Mouse (Mus musculus) ovary, adult 18-20 months (tissue): ENCODE results near the gene Sipa1l3.

Experiments used
- DNase-seq: peaks from one replicate; pipeline ENCODE4 v3.0.0; 2022; ENCODE audit warnings: low spot score, mixed read lengths

Sipa1l3 gene

DNA sequence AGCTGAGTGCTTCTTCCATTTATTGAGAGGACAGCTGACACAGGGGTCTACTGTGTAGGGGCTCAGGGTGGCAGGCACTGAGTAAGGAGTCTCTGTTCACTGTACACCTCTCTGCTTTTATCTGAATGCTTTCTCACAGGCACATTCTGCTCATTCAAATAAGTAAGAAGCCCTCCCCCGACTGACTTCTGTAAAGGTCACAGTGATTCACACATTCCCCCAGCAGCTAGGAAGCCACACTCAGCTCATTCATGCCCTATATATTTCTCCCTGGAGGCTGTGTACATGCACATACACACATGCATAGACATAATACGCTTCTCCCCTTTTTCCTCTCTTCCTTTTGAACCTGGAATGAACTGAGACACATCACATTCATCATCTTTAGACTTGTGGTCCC, 74.4 kb downstream of the Sipa1l3 start:
- DNase-seq: no peak

DNA sequence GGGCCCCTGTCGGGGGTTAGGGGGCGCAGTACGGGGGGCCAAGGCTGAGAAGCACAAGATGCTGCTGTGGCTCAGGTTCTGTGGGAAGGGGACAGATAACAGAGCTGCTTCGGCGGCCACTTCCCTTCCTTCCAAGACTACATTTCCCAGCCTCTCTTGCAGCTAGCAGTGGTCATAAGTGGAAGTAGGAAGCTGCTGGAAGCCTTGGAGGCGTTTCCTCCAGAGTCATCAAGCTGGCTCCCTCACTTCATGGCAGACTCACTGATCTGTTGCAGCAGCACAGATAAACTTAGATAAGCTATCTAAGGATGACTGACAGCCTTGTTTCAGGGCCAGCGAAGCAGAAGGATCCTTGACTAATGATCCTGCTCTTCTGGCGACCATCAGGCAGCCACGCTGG, 76.6 kb downstream of the Sipa1l3 start:
- no peak for DNase-seq

DNA sequence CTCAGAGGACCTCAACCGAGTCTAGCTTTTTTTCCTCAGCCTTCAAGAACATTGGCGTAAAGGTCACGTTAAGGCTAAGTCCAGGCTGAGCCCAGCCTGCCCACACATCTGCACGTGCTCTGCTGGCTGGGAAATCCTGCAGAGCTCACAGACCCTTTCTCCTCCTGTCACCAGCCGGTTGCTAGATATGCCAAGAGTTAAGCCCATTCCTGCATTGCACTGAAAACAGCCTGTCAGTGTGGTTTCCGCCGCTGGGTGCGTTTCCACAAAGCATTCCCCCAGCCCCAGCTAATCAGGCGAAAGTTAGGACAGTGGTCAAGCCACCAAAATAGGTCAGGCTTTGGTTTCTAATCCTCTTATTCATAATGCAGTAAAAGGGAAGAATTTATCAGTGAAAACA, 77.3 kb downstream of the Sipa1l3 start:
- no peak for DNase-seq

DNA sequence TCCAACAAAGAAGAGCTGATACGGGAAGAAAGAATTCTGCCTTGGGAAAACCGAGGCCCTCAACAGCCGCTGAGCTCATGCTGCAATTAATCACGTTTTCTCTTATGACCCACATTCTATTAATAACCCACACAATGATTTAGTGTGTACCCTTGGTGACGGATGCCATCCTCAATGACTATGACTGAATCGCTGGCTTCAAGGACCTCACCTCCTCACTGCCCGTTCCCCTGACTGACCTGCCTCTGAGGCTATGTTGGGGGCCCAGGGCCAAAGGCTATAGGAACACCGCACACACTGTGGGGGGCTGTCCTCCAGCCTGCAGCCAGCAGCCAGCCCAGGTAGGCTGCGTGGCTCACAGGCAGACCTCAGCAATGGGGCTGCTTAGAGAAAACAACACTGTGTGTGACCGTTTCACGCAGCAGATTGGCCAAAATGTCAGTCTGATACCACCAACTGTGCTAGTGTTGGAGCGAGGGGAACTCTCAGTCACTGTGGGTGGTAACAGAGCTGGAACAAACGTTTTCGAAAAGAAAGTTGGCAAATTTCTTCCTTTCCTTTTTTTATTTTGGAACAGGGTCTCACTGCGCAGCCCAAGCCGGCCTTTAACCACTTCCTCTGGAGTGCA, 79.7 kb downstream of the Sipa1l3 start:
- no peak for DNase-seq

DNA sequence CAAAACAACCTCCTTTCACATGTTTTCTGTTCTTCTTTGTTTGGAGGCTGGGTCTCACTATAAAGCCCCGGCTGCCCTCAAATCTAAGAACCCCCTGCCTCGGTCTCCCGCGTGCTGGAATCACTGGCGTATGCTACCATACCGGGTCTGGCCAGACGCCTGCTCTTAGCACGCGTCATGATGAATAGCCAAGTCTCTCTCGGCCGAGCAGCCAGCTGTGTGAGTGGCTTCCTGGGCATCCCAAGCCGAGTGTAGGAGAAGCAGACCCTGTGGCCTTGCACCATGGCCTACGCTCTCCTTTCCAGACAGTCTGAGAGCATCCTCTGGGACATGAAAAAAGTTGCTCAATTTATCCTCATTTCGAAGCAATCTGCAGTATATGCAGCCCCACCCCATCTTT, 80.2 kb downstream of the Sipa1l3 start:
- no peak for DNase-seq

DNA sequence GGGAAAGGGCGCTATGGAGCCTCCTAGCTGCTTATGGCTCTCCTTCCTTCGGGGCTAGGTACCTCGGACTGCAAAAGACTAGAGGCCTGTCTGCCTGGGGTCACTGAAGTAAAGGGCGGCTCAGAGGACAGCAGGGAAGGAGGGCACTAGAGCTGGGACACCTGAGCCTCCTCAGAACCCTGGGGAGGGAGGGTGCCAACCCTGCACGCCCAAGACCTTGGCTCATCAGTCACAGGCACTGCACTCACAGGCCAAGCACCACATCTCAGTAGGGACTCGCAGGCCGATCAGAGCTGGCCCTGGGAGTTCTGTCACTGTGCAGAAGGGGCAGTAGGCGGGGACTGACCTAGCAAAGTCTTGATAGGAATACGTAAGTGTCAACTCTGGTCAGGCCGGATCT, 81.4 kb downstream of the Sipa1l3 start:
- no peak for DNase-seq

DNA sequence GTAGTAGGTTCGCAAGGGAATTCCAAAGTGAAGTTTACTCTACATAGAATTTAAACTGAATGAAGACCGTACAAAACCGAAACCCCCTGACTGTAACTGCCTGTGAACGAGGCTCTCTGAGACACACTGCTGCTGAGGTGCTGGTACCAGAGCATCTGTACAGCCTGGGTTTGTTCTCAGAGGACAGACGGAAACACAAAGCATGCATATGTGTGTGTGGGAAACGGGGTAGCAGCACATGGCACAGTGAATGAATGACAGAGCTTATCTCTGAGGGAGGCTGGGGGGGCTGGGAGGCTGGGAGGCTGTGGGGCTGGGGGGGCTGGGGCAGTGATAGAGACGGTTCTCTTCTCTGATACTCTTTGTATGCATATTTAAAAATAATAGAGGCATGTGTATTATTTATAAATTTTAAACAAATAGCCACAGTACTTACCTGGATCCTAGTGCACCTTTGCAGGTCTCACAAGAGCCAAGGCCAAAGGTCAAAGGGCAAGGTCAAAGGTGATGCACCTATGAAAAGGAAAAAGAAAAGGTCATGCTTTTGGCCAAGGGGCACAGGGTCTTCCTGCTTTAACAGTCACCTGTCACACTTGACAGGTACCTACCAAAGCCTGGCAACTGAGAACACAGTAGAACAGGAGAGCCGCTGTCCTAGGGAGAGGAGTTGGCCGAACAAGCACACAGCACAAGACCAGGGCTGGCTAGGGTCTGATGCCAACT, 84.0 kb downstream of the Sipa1l3 start:
- no peak for DNase-seq

DNA sequence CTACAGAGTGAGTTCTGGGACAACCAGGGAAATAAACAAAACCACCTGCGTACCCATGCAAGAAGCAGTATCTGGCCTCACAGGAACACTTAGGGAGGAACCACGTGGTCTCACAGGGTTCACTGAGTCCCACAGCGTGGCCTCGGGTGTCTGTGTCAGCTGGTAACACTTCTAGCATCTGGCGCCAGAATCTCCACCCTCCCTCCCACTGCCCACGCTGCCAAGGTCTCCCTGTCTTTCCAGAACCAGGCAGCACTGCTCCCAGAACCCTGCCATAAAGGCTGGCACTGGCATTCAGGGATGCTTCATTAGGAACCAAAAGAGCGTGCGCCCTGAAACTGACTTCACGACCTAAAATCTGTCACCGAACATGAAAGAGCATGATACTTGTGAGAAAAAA, 84.7 kb downstream of the Sipa1l3 start:
- no peak for DNase-seq

DNA sequence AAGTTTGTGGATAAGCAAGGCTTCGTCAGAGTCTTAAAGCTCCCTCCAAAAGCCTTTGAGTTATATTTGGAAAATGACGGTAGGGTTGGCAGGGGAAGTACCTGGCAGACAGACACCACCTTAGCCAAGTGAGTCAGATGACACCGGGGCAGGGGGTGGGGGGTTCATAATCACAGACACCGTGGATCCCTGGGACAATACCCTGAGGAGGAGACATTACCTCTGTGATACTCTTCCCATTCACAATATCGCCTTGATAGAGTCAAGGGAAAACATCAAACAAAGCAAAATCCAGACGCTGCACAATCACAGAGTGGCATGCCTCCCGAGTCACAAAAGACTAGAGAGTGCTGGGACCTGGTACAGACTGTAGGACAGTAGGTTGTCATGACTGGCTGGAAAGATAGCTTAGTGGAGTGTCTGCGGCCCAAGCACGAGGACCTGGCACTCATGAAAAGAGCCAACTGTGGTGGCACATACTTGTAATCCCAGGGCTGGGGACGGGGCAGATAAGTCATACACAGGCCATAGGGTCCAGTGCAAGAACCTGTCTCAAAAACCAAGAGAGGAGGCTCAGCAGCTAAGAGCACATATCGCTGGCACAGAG, 85.4 kb downstream of the Sipa1l3 start:
- no peak for DNase-seq

DNA sequence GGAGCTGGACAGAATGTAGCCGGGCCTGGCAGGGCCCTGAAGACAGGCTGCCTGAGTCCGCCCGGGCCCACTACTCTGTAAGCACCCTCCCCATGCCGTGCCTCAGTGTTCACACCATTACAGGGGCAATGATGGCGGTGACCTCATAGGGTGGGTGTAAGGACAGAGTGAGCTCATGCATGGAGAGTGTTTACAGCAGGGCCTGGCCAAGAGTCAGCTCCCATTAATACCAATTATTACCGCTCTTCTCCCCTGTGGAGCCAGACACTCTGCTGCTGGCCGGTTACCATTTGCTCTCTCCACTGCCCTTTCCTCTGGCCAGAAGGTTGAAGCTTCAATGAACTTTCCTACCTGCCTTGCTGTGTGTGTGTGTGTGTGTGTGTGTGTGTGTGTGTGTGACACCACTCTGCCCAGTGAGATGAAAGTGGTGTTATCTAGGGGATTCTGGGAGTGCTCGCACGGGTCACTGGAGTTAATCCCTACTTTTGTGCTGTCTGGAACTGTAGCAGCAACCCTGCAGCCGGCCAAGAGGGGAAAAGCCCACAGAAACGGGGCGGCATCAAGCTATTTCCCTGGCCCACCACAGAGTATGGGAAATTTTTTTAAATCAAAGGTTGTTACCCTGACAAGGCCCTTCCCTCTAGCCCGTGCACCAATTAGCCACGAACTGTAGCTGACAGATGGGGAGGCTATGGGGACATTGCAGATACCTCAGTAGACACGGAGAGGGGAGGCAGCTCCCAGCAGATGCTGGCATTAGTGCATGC, 86.1 kb downstream of the Sipa1l3 start:
- DNase-seq: no peak

DNA sequence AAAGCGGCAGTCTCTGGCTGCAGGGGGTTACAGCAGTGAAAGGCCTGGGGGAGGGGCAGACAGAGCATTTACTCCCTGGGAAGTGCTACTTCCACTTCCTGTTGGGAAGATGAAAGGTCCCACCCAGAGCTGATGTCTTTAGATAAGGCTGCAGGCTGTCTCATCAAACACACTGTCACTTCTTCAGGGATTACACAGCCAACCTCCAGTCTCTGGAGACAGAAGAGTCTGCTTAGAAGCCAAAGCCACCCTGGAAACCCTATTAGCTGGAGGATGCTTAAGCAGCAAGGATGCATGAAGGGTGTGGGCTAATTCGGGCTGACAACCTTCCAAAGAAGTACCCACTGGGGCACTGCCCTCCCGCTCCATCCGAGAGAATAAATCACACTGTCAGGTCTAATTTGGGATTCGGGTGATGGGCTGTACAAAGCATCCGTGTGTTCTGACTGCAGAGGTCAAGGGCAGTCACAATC, 87.7 kb downstream of the Sipa1l3 start:
- no peak for DNase-seq

DNA sequence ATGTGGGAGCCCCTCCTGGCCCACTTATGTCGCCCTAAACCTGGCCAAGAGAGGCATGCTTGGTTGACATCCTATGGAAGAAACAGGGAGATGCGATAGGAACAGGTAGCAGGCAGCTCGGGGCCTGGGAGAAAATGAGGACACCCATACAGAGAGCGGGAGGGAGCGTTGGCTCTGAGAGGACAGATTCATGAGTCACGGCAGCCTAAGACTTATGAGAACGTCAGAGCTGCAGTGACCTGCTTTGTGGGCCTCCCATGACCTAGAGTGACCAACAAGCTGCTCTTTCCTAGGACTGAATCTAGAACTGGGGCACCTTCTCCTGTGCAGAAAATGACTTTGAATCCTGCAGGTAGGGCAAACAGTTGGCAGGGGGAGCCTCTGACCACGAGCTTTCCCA, 92.4 kb downstream of the Sipa1l3 start:
- no peak for DNase-seq

DNA sequence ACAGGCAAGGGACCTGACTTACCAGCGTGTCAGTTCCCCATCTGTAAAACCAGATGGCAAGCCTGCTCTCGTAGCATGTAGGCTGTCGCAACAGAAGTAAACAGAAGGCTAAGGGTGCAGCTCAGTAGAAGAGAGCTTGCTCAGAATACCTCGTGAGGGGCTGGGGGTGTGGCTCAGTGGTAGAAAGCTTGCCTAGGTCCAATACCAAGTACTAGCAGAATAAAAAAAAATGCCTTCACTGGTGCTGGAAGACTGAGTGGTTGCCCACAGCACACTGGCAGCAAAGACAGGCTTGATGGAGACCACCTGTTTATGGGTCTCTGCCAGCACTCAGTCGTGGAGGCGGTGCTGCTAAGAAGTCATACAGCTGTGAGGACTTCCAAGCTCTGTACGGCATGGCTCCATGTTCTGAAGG, 93.0 kb downstream of the Sipa1l3 start:
- DNase-seq: no peak

DNA sequence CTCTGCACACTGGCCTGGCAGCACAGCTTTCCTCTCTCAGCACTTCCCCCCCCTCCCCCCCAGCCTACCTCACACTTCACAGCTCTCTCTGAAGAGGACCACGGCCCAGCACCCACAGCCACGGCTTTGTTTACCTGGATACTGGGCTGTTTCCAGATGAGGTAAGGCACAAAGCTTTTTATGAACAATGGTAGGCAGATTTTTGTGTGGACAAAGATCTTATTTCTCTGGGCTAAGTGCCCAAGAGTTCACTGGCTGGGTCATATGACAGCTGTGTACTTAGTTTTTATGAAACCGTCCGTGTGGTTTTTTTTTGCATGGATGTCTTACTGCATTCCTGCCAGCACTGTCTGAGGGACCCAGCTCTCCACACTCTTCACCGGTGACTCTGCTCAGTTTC, 93.8 kb downstream of the Sipa1l3 start:
- no peak for DNase-seq

DNA sequence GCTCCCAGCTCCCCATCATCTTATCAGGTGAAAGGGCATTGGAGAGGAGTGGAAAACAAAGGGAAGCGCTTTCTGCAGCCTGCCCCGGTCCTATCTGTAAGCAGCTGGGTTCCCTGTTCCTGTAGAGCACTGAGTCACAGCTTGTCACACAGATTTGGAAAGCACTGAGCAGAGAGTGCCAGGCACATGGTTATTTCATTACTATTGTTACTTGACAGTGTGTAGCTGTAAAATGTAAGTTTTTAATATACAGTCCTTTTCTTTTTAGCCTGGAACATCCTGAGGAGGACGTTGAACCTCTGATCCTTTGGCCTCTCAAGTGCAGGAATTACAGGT, 96.6 kb downstream of the Sipa1l3 start:
- no peak for DNase-seq

DNA sequence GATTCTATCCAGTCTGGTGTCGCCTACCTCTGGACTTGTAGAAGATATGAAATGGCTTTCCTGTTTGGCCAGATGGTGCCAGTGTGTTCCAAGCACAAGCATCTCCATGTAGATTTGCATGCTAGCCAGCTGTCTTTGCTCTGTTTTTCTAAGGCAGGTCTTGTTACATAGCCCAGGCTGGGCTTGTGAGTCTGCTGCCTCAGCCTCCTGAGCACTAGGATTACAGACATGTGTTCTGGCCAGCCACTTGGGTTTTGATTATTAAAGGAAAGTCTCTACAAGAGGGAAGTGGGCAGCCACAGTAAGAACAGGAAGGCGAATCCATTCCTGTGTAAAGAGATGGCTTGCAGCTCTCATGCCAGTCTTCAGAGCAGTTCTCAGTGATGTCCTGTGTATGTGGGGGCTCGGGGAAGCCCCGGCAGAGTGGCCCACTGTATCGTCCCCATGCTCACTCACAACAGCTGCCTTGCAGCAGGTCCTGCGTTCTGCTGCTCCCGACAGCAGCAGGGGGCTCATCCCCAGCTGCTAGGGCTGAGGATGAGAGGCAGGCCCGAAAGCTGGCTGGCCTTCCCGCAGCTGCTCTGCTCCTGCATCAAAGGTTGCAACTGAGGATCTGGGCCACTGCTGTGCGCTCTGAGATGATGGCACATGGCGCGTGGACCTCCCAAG, 97.1 kb downstream of the Sipa1l3 start:
- DNase-seq: no peak

DNA sequence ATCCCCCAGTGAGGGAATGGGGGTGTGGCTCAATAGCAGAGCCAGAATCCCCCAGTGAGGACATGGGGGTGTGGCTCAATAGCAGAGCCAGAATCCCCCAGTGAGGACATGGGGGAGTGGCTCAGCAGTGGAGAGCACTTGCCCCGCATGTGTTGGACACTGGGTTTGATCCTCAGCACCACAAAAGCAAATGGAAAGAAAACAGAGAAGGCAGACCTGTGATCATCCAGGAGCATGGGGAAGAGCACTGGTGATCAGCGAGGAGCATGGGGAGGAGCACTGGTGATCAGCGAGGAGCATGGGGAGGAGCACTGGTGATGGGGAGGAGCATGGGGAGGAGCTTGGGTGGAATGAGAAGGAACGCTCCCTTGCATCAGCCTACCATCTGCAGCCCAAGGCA, 98.6 kb downstream of the Sipa1l3 start:
- no peak for DNase-seq

DNA sequence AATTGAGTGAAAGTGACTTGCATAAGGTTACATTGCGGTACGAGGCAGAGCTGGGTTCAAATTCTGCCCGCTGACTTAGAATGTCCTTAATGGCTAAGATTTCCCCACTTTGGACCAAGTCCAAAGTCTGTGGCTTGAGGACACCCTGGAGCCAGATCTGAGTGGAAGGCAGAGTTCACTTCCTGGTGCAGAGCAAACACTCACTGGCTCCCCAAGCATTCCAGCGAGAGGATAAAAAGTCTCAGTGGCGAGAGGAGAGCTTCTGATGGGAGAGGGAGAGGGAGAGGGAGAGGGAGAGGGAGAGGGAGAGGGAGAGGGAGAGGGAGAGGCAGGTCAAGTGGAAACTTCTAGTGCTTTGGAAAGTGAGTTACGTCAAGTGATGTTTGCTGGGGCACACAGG, 100.2 kb downstream of the Sipa1l3 start:
- no peak for DNase-seq

DNA sequence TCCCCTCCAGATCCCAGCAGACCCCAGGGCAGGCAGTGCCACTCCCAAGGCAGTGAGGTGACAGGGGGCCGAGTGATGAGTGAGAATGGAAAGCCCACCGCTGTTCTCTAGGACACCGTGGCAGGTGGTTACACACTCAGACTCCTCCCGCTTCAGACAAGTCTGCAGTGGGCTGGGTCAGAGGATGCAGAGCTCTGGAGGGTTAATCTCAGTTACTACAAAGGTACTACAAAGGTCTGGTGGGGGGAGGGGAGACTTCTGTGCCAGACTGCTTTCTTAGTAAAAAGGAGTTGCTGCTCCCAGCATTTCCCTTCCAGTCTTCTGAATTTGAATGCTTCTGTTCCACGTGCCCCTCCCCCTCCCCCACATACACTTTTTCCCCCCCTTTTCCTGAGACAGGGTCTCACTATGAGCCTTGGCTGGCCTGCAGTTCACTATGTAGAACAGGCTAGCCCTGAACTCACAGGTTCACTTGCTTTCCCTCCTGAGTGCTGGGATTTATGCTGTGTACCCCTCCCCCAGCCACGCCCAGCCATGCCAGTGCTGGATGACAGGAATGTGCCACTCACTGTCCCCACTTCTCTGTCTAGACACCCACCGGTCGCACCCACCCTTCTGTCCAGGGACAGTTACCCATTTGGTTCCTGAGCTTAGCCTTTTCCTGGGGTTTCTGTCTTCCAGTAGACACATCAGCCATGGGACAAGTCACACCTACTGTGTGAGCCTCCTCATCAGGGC, 100.9 kb downstream of the Sipa1l3 start:
- DNase-seq: no peak

DNA sequence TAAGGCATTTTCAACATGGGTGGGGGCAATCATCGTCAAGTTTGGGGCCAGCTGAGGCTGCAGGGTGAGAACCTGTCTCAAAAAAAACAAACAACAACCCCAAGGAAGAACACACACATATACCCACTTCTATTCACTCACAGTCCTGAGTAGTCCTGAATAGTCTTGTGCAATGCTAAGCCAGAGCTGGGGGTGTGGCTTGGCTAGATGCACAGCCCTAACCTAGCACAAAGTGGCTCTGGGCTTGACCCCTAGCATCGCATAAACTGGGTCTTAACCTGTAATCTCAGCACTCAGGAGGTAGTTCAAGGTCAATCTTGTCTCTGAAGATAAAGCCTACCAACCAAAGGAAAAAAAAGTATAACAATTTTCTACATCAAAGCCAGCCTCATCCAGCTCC, 101.5 kb downstream of the Sipa1l3 start:
- DNase-seq: no peak

DNA sequence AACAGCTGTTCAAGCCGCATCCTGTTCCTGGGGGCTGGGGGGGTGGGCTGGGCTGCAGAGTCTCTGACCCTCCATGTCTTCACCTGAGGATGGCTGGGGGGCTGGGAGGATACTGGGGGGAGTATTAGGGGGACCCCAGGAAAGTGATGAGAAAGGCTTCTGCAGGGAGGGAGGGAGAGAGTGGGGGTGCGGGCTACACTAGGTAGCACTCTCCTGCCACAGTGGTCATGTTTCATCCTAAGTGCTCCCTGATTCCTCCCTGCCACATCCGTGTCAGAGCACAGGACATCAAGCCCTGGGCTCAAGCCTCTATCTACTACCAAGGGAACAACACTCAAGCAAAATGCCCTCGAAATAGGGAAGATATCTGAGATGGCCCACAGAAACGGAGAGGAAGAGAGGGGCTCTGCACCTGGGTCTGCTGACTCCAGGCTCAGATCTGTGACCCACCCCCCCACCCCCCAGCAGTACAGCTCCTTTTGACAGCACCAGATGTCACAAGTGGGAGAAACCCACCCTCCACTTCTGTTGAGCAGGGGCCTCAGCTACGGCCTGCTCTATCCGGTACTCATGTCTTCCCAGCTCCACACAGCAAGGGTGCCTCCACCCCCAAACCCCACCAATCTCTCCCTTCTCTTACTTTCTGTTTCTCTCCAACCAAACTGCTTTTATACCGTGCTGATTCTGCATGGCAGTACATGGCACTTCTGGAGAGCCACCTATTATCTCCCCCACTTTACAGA, 106.4 kb downstream of the Sipa1l3 start:
- DNase-seq: no peak
